Mouse (Mus musculus): ENCODE data around the gene Helz. TPM values are rescaled to one million over a fixed set of nuclear protein-coding genes. Genes with fewer than 3 reads are reported as not detected.
"Not testable (repeated sequence)": the region's sequence is repeated elsewhere in the genome, so short reads cannot be mapped to it uniquely, and the experiment has no call there.

The Helz gene
- total RNA-seq, 1 experiment: 43.5 TPM

DNA sequence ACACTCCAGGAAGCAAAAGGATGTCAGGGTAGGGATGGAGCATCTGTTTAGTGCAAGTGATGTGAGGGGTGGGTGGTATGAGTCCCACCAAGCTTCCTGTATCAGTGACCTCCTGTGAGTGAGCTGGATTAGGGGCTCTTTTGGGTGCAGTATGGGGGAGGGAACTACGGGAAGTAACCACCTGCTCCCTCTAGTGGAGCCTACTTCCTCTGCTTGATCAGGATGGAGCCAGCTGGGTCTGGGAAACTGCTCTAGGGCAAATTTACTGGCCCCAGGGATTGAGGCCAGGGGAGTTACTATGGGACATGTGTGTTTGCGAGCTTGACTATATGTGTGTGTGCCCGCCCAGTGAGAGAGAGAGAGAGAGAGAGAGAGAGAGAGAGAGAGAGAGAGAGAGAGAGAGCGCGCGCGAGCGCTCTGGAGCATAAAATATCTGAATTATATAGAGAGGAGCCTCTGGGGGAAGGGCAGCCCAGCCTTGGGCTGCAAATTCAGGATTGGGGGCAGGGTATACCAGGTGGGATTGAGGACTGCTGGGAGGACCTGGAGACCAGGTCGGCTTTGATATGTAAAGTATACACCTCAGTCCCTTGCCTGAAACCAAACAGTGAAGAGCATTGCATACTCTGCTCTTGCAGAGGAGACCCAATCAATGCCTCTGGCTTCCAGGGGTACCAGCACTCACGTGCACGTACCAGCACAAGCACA is 37.9 kb upstream of the Helz start:
- peaks cover 0 to 11% of the 10 kb centered on the region in 2 experiments; a peak in 3 of 4 replicates for H3K4me1 ChIP-seq (ENCODE audit: control insufficient read depth in 2 of 2, insufficient read depth in 2 of 2, low read length in 2 of 2, poor library complexity in 1 of 2)
- no peak overlapping the region for H3K9ac ChIP-seq (ENCODE audit: insufficient read depth, low read depth, low read length, poor library complexity, severe bottlenecking)
- DNase-seq (ENCODE audit: low read depth, low spot score): peak; percentile 82
- in situ Hi-C loops (cut with MboI; ENCODE audit: low sequenced_read_pairs in 2 of 2, unreplicated experiment in 2 of 2): no loop called here
- peak overlapping the region; percentile 89 for H3K27ac ChIP-seq (ENCODE audit: insufficient read depth, low read depth, low read length, poor library complexity, severe bottlenecking)
- H3K36me3 ChIP-seq (ENCODE audit: control insufficient read depth, insufficient read depth, low read length, poor library complexity, severe bottlenecking): no peaks in the 10 kb centered on the region
- TF ChIP-seq CHD2 (IDR thresholded peaks at IDR 0.05; ENCODE audit: low read depth, low read length): no peak
- TF ChIP-seq MAFK (IDR thresholded peaks at IDR 0.05; ENCODE audit: insufficient read depth, low read depth, low read length): no peak
- no peak for TF ChIP-seq ZNF384 (IDR thresholded peaks at IDR 0.05; ENCODE audit: low read depth, low read length)
- no peak for TF ChIP-seq ZC3H11A (IDR thresholded peaks at IDR 0.05; ENCODE audit: borderline replicate concordance, low read depth, low read length)
- TF ChIP-seq HCFC1 (IDR thresholded peaks at IDR 0.05; ENCODE audit: borderline replicate concordance, insufficient read depth, low read length): no peak
- no peaks in the 10 kb centered on the region for H3K9me3 ChIP-seq (ENCODE audit: control insufficient read depth, insufficient read depth, low read depth, low read length)
- no peak overlapping the region for H3K4me3 ChIP-seq (ENCODE audit: insufficient read depth in 1 of 2, low read depth in 1 of 2, low read length in 2 of 2, poor library complexity in 1 of 2, severe bottlenecking in 1 of 2)

DNA sequence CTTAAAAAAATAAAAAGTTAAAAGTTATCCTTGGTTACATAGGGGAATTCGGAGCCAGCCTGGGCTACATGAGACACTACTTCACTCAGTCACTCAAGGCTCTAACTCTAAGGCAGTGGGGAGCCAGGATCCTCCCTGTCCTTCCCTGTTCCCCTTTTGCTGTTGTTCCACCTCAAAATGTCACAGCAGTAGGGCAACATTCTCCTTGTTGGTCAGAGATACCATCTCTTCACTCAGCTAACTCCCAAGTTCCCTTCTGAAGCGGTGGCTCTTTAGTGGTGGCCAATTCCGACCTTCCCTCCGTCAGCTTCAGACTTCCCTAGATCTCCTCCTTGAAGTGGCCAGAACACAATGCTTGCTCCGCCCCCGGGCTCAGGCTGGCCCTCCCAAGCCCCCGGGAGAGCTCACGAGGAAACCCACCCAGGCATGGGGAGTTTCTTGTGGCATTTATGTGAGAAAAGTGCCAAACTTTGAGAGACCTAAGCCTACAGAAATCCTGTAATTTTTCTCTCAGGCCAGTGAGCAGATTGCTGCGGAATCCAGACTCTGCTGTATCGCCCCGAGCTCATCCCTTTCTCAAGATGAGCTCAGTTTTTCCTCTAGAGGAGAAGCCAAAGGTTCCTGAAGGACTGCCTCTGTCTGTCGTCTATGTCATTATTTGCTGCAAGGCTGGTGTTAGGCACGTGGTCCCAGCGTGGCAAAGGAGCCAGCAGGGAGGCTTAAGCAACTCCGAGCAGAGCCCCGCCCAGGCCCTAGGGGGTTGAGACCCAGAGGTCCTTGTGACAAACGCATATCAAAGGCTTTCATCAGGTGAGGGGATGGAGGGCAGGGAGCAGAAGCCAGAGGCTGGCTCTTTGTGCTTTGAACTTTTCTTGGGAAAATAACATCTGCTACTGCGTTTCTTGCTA is 37.1 kb upstream of the Helz start:
- H3K27ac ChIP-seq (ENCODE audit: insufficient read depth, low read depth, low read length, poor library complexity, severe bottlenecking): peak overlapping the region; percentile 89
- peak; percentile 99 for DNase-seq (ENCODE audit: low read depth, low spot score)
- peak overlapping the region; percentile 27 to 36; a peak in 2 of 4 replicates for H3K4me3 ChIP-seq (ENCODE audit: insufficient read depth in 1 of 2, low read depth in 1 of 2, low read length in 2 of 2, poor library complexity in 1 of 2, severe bottlenecking in 1 of 2)
- H3K9ac ChIP-seq (ENCODE audit: insufficient read depth, low read depth, low read length, poor library complexity, severe bottlenecking): peak overlapping the region; percentile 62
- H3K9me3 ChIP-seq (ENCODE audit: control insufficient read depth, insufficient read depth, low read depth, low read length): no peaks in the 10 kb centered on the region
- TF ChIP-seq ZC3H11A (IDR thresholded peaks at IDR 0.05; ENCODE audit: borderline replicate concordance, low read depth, low read length) (no peak), ZNF384 (IDR thresholded peaks at IDR 0.05; ENCODE audit: low read depth, low read length) (no peak), CHD2 (IDR thresholded peaks at IDR 0.05; ENCODE audit: low read depth, low read length) (no peak; the same call in 1 of the 2 replicates), MAFK (IDR thresholded peaks at IDR 0.05; ENCODE audit: insufficient read depth, low read depth, low read length) (no peak), HCFC1 (IDR thresholded peaks at IDR 0.05; ENCODE audit: borderline replicate concordance, insufficient read depth, low read length) (no peak)
- H3K36me3 ChIP-seq (ENCODE audit: control insufficient read depth, insufficient read depth, low read length, poor library complexity, severe bottlenecking): no peaks in the 10 kb centered on the region
- in situ Hi-C loops (cut with MboI; ENCODE audit: low sequenced_read_pairs in 2 of 2, unreplicated experiment in 2 of 2): no loop called here
- peaks cover 0 to 11% of the 10 kb centered on the region in 2 experiments; a peak in 3 of 4 replicates for H3K4me1 ChIP-seq (ENCODE audit: control insufficient read depth in 2 of 2, insufficient read depth in 2 of 2, low read length in 2 of 2, poor library complexity in 1 of 2)

DNA sequence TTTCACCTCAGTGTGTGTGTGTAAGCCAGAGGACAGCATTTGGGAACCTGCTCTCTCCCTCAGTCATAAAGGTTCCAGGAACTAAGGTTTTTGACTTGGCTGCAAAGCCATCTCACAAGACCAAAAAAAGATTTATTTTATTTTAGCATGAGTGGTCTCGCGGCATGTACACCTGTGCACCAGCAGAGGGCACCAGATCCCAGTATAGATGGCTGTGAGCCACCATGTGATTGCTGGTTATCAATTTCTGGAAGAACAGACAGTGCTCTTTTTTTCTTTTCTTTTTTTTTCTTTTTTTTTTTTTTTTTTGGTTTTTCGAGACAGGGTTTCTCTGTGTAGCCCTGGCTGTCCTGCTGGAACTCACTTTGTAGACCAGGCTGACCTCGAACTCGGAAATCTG is 35.8 kb upstream of the Helz start:
- H3K36me3 ChIP-seq (ENCODE audit: control insufficient read depth, insufficient read depth, low read length, poor library complexity, severe bottlenecking); H3K4me3 ChIP-seq (ENCODE audit: insufficient read depth in 1 of 2, low read depth in 1 of 2, low read length in 2 of 2, poor library complexity in 1 of 2, severe bottlenecking in 1 of 2); H3K9ac ChIP-seq (ENCODE audit: insufficient read depth, low read depth, low read length, poor library complexity, severe bottlenecking); H3K27ac ChIP-seq (ENCODE audit: insufficient read depth, low read depth, low read length, poor library complexity, severe bottlenecking); in situ Hi-C loops (cut with MboI; ENCODE audit: low sequenced_read_pairs in 2 of 2, unreplicated experiment in 2 of 2); H3K9me3 ChIP-seq (ENCODE audit: control insufficient read depth, insufficient read depth, low read depth, low read length): not testable (repeated sequence)
- peak; percentile 73; the same call in 1 of the 2 replicates for TF ChIP-seq ZNF384 (IDR thresholded peaks at IDR 0.05; ENCODE audit: low read depth, low read length)
- TF ChIP-seq ZC3H11A (IDR thresholded peaks at IDR 0.05; ENCODE audit: borderline replicate concordance, low read depth, low read length): peak; percentile 83; the same call in 1 of the 2 replicates
- peaks cover 0 to 14% of the 10 kb centered on the region in 2 experiments; a peak in 3 of 4 replicates for H3K4me1 ChIP-seq (ENCODE audit: control insufficient read depth in 2 of 2, insufficient read depth in 2 of 2, low read length in 2 of 2, poor library complexity in 1 of 2)
- DNase-seq (ENCODE audit: low read depth, low spot score): peak; percentile 68

DNA sequence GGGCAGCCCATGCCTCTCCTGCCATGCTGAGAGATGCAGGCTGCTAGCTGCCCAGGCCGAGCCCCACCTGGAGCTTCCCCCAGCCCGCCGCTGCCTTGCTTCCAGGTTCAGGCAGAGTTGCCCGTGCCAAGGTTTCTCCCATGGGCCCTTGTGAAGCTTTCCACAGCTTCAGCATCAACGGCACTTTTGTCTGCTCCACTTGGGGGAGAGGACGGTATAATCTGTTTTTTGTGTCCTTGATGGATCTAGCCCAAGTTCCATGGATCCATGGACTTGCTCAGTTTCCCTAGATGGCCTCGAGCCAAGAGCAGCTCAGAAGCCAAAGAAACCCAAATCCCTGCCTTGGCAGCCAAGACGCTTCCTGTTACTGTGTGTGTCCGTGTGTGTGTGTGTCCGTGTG is 34.7 kb upstream of the Helz start:
- Histone ChIP-seq H3K9ac (ENCODE audit: insufficient read depth, low read depth, low read length, poor library complexity, severe bottlenecking) (no peak overlapping the region), H3K9me3 (ENCODE audit: control insufficient read depth, insufficient read depth, low read depth, low read length) (no peaks in the 10 kb centered on the region), H3K4me1 (ENCODE audit: control insufficient read depth in 2 of 2, insufficient read depth in 2 of 2, low read length in 2 of 2, poor library complexity in 1 of 2) (peaks cover 0 to 14% of the 10 kb centered on the region in 2 experiments; a peak in 3 of 4 replicates), H3K27ac (ENCODE audit: insufficient read depth, low read depth, low read length, poor library complexity, severe bottlenecking) (no peak overlapping the region), H3K4me3 (ENCODE audit: insufficient read depth in 1 of 2, low read depth in 1 of 2, low read length in 2 of 2, poor library complexity in 1 of 2, severe bottlenecking in 1 of 2) (no peak overlapping the region), H3K36me3 (ENCODE audit: control insufficient read depth, insufficient read depth, low read length, poor library complexity, severe bottlenecking) (no peaks in the 10 kb centered on the region)
- TF ChIP-seq HCFC1 (IDR thresholded peaks at IDR 0.05; ENCODE audit: borderline replicate concordance, insufficient read depth, low read length): no peak
- no peak for TF ChIP-seq MAFK (IDR thresholded peaks at IDR 0.05; ENCODE audit: insufficient read depth, low read depth, low read length)
- TF ChIP-seq CHD2 (IDR thresholded peaks at IDR 0.05; ENCODE audit: low read depth, low read length): no peak
- no peak for TF ChIP-seq ZNF384 (IDR thresholded peaks at IDR 0.05; ENCODE audit: low read depth, low read length)
- no peak for TF ChIP-seq ZC3H11A (IDR thresholded peaks at IDR 0.05; ENCODE audit: borderline replicate concordance, low read depth, low read length)
- in situ Hi-C loops (cut with MboI; ENCODE audit: low sequenced_read_pairs in 2 of 2, unreplicated experiment in 2 of 2): no loop called here
- no peak for DNase-seq (ENCODE audit: low read depth, low spot score)
